Mouse (Mus musculus) liver, adult 2 months (tissue): ENCODE measurements around the gene Neb. TPM values are rescaled to one million over a fixed set of nuclear protein-coding genes. Genes with fewer than 3 reads are reported as not detected.
A peak's percentile ranks its signal among the peaks of the same experiment; 100 is the strongest.

ENCODE experiments used
- DNase-seq: peaks from one replicate; pipeline ENCODE4 v3.0.0-alpha.2; 2011; ENCODE audit warnings: low read depth, low spot score; ENCODE audit errors: extremely low read depth
- H3K27ac ChIP-seq: fragments of 200-500 bp; replicated peaks from 2 replicates; pipeline ENCODE4 v1.5.1; 2012; ENCODE audit warnings: low read depth, mild to moderate bottlenecking, control low read depth, inconsistent platforms, low read length; ENCODE audit not compliant: insufficient read depth
- H3K27me3 ChIP-seq: fragments of 200-500 bp; 2 replicates; pipeline ENCODE4 v1.6.1; 2012; ENCODE audit warnings: mild to moderate bottlenecking, moderate library complexity, low read length, inconsistent platforms; ENCODE audit not compliant: control insufficient read depth, insufficient read depth
- H3K36me3 ChIP-seq: fragments of 200-500 bp; 2 replicates; pipeline ENCODE4 v1.6.1; 2012; ENCODE audit warnings: low read length, inconsistent platforms; ENCODE audit not compliant: control insufficient read depth, insufficient read depth
- H3K4me1 ChIP-seq: fragments of 200-500 bp; 2 replicates; pipeline ENCODE4 v1.6.1; 2011; ENCODE audit warnings: low read length; ENCODE audit not compliant: control insufficient read depth, insufficient read depth
- H3K4me3 ChIP-seq: fragments of 200-500 bp; 2 replicates; pipeline ENCODE4 v1.5.1; 2011; ENCODE audit warnings: low read depth, mild to moderate bottlenecking, control low read depth, low read length, moderate library complexity; ENCODE audit not compliant: insufficient read depth
- H3K79me2 ChIP-seq: fragments of 200-500 bp; 2 replicates; pipeline ENCODE4 v1.6.1; 2012; ENCODE audit warnings: inconsistent platforms, mild to moderate bottlenecking, low read length, moderate library complexity; ENCODE audit not compliant: control insufficient read depth, insufficient read depth
- H3K9ac ChIP-seq: fragments of 200-500 bp; 2 replicates; pipeline ENCODE4 v1.6.1; 2012; ENCODE audit warnings: low read depth, mild to moderate bottlenecking, control low read depth, inconsistent platforms, low read length
- CTCF ChIP-seq: fragments of 200-500 bp; IDR thresholded peaks from 2 replicates; pipeline ENCODE4 v1.5.1; 2011; ENCODE audit warnings: low read depth, low read length, control low read depth
- POLR2A ChIP-seq: fragments of 200-500 bp; IDR thresholded peaks from 2 replicates; pipeline ENCODE4 v1.6.1; 2011; ENCODE audit warnings: low read length, control low read depth; ENCODE audit not compliant: insufficient read depth; ENCODE audit errors: extremely low read depth
- WGBS: fragments of 180-500 bp; shearing (Covaris S2); methylation state at CpG from one replicate; pipeline ENCODE4 v1.1.7; 2018; 5-methylcytosine and 5-hydroxymethylcytosine counted together
- polyA plus RNA-seq: library from polyadenylated mRNA; depleted of rRNA; stranded (reverse); fragments of >200 nt; gene quantifications from 2 replicates; pipeline ENCODE4 v1.2.3, GENCODE M21; 2012
- total RNA-seq: library from RNA; depleted of rRNA; stranded (reverse); fragments of >200 nt; gene quantifications from 2 replicates; pipeline ENCODE4 v1.2.3, GENCODE M21; 2014

The Neb gene
- total and polyA plus RNA-seq, 2 experiments: 5.6 to 22.7 TPM

DNA sequence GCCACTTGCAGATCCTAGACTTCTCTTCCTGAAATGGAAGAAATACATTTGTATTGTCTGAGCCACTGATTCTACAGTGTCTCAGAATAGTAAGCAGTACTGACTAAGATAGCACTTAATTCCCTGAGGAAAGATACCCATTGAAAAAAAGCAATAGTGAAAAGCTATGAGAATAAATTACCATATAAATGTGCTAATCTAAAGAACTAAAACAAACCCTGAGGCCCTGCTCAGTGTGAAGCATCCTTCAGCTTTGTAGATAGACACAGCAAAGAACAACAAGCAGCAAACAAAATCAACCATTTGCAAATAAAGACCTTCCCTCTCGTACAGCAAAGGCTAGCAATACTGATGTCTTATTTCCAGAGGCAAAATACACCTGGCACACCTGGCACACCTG is 18.6 kb downstream of the Neb start:
- H3K27me3 ChIP-seq: no peaks in the 10 kb centered on the region
- H3K36me3 ChIP-seq: no peaks in the 10 kb centered on the region
- H3K4me1 ChIP-seq: no peaks in the 10 kb centered on the region
- WGBS: 87% methylated on average over 1 of the region's 1 CpGs
- no peak overlapping the region for H3K4me3 ChIP-seq
- no peak overlapping the region for H3K27ac ChIP-seq
- H3K79me2 ChIP-seq: no peaks in the 10 kb centered on the region
- TF ChIP-seq POLR2A (no peak), CTCF (no peak)
- H3K9ac ChIP-seq: no peak overlapping the region
- no peak for DNase-seq

DNA sequence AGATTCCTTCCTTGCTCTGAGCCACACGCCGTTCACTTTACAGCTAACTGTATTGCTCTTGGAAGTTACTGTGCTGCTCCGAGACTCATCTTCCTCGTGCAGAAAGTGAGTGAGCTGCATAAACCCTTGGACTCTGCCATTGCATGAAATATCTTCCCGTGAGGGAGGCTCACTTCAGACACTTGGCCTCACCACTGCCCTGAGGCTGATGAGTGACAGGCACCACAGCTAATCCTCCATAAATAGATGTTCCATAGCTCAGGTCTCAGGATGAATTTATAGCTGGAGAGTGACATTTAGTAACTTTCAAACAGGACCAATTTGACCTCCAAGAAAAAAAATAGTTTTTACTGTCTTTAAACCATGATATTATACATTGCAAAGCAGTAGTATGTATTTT is 20.1 kb downstream of the Neb start:
- 92% methylated on average over 5 of the region's 5 CpGs for WGBS
- no peak overlapping the region for H3K9ac ChIP-seq

GRCm38 (mm10) chr2:52351029-52351428 is 27.2 kb downstream of the Neb start:
- WGBS: 95% methylated on average over 1 of the region's 1 CpGs
- TF ChIP-seq CTCF (no peak), POLR2A (no peak)
- no peak overlapping the region for H3K27ac ChIP-seq
- H3K36me3 ChIP-seq: no peaks in the 10 kb centered on the region
- H3K9ac ChIP-seq: no peak overlapping the region
- no peaks in the 10 kb centered on the region for H3K27me3 ChIP-seq
- H3K4me3 ChIP-seq: no peak overlapping the region
- DNase-seq: no peak
- H3K79me2 ChIP-seq: no peaks in the 10 kb centered on the region
- H3K4me1 ChIP-seq: no peaks in the 10 kb centered on the region

More for the DNA sequence above, 20.1 kb downstream of the Neb start:
- Histone ChIP-seq H3K27me3 (no peaks in the 10 kb centered on the region), H3K27ac (no peak overlapping the region), H3K4me3 (no peak overlapping the region), H3K36me3 (no peaks in the 10 kb centered on the region), H3K4me1 (no peaks in the 10 kb centered on the region), H3K79me2 (no peaks in the 10 kb centered on the region)
- TF ChIP-seq POLR2A (no peak), CTCF (no peak)
- no peak for DNase-seq

- H3K27me3 ChIP-seq: no peaks in the 10 kb centered on the region
- DNase-seq: peak; percentile 34
- H3K27ac ChIP-seq: no peak overlapping the region
- no peaks in the 10 kb centered on the region for H3K79me2 ChIP-seq
- H3K4me1 ChIP-seq: no peaks in the 10 kb centered on the region
- WGBS: 49% methylated on average over 7 of the region's 7 CpGs
- H3K4me3 ChIP-seq: no peak overlapping the region
- H3K36me3 ChIP-seq: no peaks in the 10 kb centered on the region
- TF ChIP-seq CTCF: no peak
- TF ChIP-seq POLR2A: no peak
- no peak overlapping the region for H3K9ac ChIP-seq
Measured at GRCm38 (mm10) chr2:52340990-52341389, 37.3 kb downstream of the Neb start.

- no peak overlapping the region for H3K27ac ChIP-seq
- no peaks in the 10 kb centered on the region for H3K27me3 ChIP-seq
- no peaks in the 10 kb centered on the region for H3K36me3 ChIP-seq
- H3K79me2 ChIP-seq: no peaks in the 10 kb centered on the region
- no peak overlapping the region for H3K9ac ChIP-seq
- no peak for TF ChIP-seq POLR2A
- TF ChIP-seq CTCF: no peak
- no peak overlapping the region for H3K4me3 ChIP-seq
- DNase-seq: no peak
- H3K4me1 ChIP-seq: no peaks in the 10 kb centered on the region
- 90% methylated on average over 13 of the region's 13 CpGs for WGBS
Measured at GRCm38 (mm10) chr2:52335556-52335955, 42.7 kb downstream of the Neb start.

DNA sequence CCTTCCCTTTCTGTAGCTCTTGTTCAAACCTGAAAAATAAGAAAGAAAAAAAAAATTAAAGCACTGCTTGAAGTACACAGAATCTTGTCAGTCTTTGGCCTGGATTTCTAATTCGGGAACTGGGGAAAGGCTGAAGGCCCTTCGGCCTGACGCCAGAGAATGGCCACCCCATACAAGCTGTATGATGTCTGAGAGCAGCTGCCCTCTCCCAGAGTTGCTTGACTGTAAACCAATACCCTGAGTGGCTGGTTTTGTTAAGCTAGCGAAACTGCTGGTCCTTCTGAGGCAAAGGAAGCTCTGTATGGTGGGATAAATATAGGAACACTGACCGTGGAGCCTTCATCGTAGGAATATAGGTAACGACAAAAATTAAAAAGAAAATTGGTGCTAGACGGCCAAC is 43.2 kb downstream of the Neb start:
- TF ChIP-seq CTCF: no peak
- no peak for TF ChIP-seq POLR2A
- 94% methylated on average over 8 of the region's 8 CpGs for WGBS
- Histone ChIP-seq H3K9ac (no peak overlapping the region), H3K36me3 (no peaks in the 10 kb centered on the region), H3K4me3 (no peak overlapping the region), H3K4me1 (no peaks in the 10 kb centered on the region), H3K79me2 (no peaks in the 10 kb centered on the region), H3K27me3 (no peaks in the 10 kb centered on the region), H3K27ac (no peak overlapping the region)
- no peak for DNase-seq
